Mouse (Mus musculus): ENCODE measurements around the gene Ccdc113.
A peak's percentile ranks its signal among the peaks of the same experiment; 100 is the strongest.

Ccdc113 gene

DNA sequence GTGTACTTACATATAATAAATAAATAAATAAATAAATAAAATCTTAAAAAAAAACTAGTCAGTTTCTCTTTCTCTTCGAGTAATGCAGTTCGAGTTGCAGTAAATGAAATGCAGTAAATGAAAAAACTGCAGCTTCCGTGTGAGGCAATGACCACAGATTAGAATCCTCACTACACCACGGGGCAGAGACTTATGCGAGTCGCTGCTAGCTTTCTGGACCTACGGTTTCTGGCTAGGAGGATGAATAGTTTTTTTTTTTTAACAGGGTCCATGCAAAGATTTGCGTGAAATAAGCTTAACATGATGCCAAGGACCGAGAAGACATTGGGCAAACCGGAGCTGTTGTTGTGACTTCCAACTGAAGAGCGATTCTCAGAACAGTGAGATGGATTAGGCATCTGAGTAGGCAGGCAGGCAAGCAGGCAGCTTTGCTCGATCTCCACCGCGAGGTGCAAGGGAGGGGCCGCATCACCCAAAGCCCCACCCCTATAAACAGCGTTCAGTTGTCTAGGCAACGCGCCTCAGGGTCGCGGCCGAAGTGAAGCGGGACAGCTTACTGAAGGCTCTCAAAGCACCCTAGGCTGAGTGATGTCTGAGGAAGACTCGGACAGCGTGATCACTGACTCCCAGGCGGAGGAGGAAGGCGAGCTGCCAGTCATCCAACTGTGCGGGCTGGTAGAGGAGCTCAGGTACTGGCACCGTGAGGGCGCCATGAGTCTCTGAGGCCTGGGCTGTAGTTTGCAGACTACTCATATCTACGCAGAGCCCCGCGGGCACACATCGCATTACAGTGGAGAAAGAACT is at the start of gene Ccdc113:
Gene Ccdc113 (plus strand): TSS at position 502 of the 804 bp plus-strand sequence.
- peak; percentile 95 for ATAC-seq (ENCODE audit: low TSS enrichment)

DNA sequence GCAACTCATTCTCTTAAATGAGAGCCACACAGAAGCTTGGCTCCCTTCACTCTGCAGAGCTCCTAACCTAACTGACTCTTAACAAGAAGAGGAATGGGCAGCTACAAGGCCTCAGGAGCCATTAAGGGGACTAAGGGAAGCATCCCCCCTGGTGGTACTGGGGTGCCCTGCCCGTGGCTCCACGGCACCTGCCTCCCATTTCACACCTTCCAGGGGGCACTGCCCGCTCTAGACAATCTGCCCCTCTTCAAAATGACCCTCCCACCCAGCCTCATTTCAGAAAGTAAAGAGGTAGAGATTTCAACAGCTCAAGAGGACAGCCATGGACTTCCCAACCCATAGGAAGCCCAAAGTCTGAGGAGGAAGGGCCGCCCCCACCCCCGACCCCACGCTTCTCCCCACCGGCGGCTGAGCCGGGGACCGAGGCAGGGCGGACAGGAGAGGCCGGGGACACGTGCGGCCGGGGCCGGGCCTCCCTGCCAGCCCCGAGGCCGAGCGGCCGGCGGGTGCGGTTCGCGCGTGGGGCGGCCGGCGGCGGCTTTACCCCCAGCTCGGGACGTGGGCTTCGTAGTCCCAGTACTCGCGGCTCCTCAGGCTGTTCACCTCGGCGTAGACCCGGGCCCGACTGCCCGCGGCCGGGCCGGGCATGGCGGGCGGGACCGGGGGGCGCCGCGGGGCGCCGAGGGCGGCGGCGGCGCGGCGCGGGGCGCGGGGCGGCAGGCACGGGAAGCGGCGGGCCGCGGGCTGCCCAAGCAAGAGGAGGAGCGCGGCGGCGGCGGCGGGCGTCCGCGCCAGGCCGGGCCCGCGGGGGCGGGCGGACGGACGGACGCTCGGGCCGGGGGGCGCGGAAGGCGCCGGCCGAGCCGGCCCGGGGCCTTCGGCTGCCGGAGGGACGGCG is 45.8 kb upstream of the Ccdc113 start:
- peak; percentile 47 for ATAC-seq (ENCODE audit: low TSS enrichment)

DNA sequence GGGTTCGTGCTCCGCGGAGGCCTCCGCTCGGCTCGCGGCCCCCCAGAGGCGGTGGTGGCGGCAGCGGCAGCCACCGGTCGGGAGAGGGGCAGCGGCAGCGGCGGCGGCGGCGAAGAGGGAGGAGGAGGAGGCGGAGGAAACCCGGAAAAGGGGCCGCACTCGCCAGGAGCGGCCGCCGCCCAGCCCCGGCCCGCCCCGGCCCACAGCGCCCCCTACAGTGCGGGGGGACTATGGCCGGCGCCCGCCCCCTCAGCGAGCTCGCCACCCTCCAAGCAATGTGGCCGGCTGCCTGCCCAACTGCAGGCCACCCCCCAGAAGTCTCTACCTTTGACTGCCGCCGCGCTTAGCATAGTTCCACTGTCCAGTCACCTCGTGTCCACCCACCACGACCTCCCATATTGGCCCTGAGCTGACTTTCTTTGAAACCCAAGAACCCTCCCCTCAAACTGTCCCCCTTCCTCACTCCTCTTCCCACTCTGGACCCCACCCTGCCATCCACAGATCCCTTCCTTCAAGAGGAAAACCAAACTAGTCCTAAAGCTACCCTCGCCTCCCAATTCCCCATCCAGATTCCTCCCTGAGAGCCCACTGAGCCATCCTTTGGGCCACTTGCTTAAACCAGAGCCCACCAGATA is 45.1 kb upstream of the Ccdc113 start:
- peak; percentile 86 for ATAC-seq (ENCODE audit: low TSS enrichment)

DNA sequence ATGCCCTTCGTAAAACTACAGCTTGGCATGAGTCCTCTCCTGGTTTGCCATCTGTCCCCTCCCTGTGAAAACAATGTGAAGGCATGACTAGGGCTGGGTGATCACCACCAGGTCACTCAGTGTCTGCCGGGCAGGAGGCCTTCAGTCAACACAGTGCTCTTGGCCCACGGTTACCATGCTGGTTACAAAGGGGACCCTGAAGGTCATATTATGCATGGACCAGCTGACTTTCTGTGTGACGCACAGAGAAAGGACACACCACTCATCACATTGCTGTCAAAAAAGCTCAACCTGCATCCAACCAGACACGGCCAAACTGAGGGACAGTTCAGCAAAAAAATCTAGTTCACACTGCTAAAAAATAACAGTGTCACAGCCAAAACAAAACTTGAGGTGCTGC is 43.9 kb upstream of the Ccdc113 start, which contains the start of gene Csnk2a2:
Gene Csnk2a2 (minus strand): TSS at position 34 of the 400 bp plus-strand sequence.
- no peak for ATAC-seq (ENCODE audit: low TSS enrichment)

DNA sequence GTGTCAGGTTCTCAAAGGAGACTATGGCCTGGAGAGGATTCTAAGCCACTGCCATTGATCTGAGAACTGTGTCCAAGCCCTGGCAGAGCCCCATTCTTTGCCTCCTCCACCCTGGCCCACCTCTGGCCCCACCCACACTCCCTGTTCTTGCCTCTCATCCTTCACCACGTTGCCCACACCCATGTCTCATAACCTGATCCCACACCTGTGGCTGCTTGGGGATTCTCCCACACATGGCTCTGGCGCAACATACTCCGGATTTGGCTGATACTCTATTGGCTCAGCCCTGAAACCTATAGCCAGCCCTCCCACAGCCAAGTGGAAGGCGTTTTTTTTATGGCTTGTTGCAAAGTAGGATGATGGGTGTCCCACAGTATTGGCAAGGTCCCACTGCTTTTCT is 41.8 kb upstream of the Ccdc113 start:
- no peak for ATAC-seq (ENCODE audit: low TSS enrichment)

DNA sequence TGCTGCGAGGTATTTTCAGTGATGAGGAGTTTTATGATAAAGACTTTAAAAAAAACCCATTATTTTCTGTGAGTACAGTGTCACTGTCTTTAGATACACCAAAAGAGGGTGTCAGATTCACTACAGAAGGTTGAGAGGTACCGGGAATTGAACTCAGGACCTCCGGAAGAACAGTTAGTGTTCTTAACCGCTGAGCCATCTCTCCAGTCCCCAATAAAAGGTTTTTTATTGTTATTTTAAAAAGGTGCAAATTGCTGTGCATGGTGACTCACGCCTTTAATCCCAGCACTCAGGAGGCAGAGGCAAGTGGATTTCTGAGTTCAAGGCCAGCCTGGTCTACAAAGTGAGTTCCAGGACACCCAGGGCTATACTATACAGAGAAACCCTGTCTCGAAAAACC is 38.4 kb upstream of the Ccdc113 start:
- ATAC-seq (ENCODE audit: low TSS enrichment): no peak

DNA sequence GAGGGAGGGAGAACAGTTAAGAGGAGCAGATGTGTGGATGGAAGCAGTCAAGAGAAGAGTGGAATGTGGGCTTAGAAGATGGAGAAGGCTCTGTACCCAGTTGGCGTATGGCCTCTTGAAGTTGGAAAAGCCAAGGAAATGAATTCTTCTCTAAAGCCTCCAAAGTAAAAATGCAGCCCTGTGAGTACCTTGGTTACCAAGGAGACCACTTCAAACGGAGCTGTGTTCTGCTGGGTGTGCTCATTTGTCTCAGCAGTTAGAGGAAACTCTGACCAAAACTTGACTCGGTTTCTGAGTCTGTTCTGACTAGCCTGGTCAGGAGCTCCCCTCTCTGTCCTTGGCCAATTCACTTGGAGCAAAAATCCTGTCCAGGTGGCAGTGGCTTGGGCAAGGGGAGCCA is 37.5 kb upstream of the Ccdc113 start:
- peak; percentile 84 for ATAC-seq (ENCODE audit: low TSS enrichment)

DNA sequence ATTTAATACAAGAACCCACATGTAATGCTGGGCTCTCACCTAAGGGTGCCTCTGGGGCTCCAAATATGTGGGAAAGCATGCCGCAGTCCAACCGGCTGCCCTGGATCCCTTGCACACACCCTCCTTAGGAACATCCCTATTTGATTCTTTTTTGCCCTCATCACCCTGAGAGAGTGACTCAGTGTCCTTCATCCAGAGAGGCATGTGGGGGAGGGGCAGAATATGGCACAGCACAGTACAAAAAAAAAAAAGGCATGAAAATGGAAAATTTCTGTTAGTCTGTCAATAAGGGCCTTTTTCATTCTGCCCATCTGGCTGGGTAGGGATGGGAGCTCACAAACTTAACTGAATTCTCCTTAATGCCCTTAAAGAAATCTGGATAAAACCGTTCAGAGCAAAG is 36.1 kb upstream of the Ccdc113 start:
- ATAC-seq (ENCODE audit: low TSS enrichment): no peak

DNA sequence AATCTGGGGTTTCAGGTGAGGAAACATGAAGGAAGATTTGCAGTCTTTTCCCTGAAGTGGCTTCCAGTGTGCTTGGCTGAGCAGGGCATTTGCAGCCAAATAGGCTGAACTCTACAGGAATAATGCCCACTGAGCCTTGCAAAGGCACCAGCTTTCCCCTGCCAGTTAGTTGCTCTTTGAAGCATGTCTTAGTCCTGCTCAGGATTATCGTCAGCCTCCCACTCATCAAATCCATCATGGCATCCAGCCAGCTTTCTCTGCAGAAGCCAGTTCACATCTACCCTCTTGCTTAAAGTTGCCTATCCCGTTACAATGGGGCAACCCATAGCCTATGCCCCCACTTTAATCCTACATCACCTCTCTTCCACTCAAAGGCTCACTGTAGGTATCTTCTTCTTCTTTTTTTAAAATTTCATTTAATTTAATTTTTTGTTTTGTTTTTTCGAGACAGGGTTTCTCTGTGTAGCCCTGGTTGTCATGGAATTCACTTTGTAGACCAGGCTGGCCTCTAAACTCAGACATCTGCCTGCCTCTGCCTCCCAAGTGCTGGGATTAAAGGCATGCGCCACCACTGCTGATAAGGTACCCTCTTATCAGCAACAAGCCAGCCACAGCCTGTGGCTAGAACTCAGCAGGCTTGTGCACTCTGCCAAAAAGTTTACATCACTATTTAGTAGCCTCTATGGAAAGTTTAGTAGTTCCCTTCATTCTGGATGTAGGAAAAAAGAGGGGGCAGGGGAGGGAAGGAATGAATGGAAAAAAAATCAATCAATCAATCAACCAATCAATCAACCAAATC is 34.4 kb upstream of the Ccdc113 start:
- no peak for ATAC-seq (ENCODE audit: low TSS enrichment)

DNA sequence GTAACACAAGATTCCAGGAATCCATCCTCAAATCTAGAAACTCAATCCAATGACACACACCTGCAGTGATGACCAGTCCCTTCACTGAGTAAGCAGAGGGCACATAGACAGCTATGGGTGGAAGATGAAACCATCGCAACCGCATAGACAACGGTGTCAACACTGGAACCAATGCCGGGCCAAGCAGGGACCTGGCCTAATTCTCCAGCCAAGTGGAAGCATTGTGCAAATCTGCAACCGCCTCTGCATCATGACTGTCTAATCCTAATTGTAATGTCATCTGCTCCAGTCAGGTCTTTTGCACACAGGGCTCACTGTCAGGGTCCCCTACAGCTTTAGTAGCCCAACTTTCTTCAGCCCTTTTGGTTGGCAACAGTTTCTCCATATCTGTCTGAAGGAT is 33.4 kb upstream of the Ccdc113 start:
- no peak for ATAC-seq (ENCODE audit: low TSS enrichment)

DNA sequence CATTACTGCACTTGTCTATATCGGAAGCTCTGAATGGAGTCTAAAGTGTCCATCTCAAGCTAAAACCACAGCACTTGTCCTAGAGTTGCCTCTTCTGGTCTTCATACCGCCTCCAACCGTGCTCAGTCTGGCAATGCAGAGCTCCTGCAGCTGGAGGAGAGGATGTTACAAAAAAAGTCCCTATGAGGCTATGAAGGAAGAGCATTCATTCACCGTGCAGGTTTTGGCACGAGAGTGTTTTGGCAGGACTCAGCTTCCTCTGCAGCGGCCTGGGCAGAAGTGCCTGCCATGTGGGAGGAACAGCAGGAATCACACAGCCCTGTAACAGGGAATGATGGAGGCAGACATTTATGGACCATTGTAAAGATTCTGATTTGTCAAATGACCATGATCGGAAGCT is 31.5 kb upstream of the Ccdc113 start:
- peak; percentile 38; the same call in 1 of the 2 replicates for ATAC-seq (ENCODE audit: low TSS enrichment)

DNA sequence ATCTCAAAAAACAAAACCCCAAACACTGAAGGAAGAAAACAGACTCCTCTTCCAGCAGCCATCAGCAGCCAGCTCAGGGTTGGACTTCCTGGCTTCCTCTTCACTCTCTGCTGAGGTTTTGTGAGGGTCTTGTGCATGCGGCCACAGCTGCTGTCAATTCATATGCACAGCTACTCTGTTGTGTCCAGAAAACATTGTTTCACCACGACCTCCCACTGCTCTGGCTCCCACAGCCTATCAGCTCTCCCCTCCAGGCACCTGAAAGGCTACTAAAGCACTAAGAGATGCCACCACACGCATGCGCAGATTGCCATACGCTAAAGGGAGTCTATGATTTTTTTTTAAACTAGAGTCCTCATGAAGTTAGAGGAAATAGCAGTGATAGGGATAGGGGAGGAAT is 29.1 kb upstream of the Ccdc113 start:
- ATAC-seq (ENCODE audit: low TSS enrichment): no peak

DNA sequence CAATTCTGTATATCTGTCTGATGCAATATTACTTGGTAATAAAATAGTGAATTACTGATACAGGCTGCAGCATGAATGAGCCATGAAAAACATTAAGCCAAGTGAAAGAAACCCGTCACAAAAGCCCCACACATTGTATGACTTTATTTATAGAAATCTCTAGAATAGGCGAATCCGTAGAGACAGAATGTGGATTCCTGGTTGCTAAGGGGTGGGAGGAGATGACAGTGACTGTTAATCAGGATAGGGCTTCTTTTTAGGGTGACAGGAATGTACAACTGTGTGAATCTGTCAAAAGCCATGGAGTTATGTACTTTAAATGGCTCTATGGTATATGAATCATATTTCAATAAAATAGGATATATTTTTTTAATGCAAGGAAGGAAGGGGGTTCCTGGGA is 28.3 kb upstream of the Ccdc113 start:
- peak; percentile 90 for ATAC-seq (ENCODE audit: low TSS enrichment)

DNA sequence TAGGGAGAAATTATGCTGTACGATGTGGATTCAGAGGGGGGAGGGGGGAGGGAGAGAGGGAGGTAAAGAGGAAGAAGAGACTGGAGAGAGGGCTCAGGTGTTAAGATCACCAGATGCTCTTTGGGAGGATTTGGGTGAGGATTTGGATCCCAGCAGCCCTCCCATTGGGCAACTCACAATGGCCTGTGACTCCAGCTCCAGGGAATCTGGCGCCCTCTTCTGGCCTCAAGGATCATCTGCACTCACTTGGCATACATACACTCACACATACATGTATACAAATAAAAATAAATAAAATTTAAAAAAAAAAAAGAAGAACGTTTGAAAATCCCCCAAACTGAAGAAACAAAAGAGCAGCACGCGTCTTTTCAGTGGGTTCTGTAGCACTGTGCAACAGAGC is 27.6 kb upstream of the Ccdc113 start:
- no peak for ATAC-seq (ENCODE audit: low TSS enrichment)

DNA sequence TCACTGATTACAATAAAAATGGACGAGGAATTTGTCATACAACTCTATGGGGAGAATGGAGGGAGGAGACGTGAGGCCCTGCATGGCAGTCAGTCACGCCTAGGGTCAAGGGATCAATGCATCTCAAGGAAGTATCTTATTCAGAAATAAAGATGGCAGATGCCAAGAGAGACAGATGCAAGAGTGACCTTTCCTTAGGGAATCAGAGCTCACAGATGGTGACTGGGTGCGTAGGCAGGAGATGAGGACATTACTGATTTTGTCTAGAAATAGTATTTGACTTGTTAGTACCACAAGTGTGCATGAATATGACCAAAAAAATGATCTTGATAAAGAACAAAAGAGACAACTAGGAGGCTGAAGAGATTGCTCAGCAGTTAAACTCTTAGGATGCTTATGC is 21.6 kb upstream of the Ccdc113 start:
- no peak for ATAC-seq (ENCODE audit: low TSS enrichment)

DNA sequence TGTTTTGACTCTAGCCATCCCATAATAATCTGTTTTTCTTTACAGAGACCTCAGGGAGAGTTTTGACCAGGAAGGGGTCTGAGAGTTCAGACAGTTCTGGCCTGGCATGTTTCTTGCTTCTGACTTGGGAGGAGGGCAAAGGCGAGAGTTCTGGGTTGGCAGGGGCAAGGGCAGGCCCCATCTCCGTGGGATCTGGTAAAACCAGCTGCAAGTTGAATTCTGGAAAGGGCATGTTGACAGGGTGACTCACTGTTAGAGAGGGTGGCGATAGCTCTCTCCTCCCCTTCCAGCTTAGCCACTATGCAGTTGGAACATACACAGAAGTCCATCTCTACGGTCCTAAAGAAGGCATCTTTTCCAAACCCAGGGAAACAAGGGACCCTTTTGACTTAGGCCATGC is 20.7 kb upstream of the Ccdc113 start:
- no peak for ATAC-seq (ENCODE audit: low TSS enrichment)

DNA sequence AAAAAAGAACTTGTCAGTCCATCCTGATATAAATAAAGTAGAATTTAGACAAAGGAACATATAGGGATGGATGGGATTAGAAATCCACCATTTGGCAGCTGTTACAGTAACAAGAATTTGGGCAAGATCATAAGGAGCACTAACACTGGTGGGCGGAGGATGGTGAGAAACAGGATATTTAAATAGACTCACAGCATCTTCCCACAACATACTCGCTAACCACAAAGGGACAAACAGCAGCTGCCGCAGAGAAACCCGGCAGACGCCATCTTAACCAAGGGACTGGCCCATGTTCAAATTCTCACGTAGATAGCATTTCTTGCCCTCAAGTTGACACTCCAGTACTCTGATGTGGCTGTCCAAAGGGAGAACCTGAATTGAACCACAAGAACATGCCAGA is 17.0 kb upstream of the Ccdc113 start:
- peak; percentile 83 for ATAC-seq (ENCODE audit: low TSS enrichment)

DNA sequence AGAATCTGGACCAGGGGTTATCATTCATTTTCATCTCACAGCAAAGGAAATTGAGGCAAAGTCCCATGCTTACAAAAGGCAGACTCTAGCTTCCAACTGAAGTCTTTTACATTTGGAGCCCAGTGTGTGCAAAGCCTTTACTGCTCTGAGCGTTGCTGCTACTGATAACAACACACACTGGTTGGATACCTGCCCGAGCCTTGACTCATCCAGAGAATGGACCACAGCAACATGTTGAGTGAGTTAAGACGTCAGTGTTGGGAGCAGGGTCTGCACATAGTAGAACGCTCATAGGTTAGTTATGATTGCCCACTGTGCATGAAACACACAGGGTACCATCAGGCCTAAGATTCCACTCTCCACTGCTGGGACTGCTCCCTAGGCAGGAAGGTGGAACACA is 9.9 kb upstream of the Ccdc113 start:
- no peak for ATAC-seq (ENCODE audit: low TSS enrichment)

DNA sequence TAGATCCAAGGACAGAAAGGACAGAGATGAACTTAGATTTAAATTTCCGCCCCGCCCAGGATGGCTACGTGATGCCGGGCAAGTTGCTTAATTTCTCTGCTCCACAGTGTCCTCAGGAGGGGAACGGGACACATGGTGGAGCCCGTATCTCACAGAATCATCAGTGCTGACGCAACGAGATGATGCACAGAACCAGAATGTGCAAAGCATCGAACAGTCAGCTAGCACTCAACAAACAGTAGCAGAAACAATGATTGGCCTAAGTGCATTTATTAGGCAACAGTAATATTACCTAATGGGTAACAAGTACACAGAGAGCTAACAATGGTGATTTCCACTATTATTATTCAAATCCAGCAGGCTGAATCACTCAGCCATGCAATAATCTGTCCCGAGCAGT is 5.7 kb upstream of the Ccdc113 start:
- ATAC-seq (ENCODE audit: low TSS enrichment): no peak

DNA sequence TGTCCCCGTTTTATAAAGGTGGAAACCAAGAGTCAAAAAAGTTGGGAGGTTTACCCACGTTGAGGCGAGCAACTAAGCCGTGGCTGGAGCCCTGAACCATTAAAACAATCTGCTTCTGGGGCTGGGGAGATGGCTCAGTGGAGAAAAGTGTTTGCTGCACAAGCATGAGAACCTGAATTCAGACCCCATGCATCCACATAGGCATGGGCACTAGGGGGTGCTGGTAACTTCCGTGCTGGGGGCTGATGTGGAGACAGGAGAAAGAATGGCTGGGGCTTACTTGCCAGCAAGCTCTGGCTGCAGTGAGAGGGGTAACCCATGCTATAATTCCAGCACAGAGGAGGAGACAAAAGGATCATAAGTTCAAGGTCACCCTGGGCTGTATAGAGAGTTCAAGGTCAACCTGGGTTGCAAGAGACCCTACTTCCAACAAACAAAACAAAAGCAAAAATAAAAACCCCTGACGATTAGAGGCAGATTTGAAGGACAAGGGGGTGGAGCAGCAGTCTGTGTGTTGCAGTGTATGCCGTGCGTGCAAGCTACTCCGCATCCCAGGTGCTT is 5.1 kb upstream of the Ccdc113 start:
- peak; percentile 55; the same call in 1 of the 2 replicates for ATAC-seq (ENCODE audit: low TSS enrichment)

DNA sequence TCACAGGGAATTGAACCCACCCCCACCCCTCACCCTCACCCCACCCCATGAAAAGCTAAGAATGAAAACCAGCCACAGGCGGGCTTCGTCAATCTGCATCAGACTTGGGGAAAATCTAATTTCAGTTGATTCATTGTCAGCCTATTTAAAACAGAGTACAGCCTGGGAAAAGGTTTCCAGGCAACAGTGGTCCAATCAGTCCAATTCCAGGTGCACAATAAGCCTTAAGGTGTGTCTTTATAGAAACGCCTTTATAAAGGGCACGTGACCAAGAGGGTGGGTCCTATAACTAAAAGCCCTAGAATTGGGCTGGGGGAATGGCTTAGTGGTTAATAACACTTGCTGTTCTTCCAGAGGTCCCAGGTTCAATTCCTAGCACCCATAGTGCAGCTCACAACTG is 1.7 kb upstream of the Ccdc113 start:
- ATAC-seq (ENCODE audit: low TSS enrichment): no peak

Measured in frontal cortex, adult (tissue).